Mouse (Mus musculus): Measurements from ENCODE around the gene Jmy. TPM values are rescaled to one million over a fixed set of nuclear protein-coding genes. Genes with fewer than 3 reads are reported as not detected.

The Jmy gene
- total RNA-seq, 2 experiments from 2014 or later = 40.9 to 41.5 TPM

GRCm38 (mm10) chr13:93381301-93381700, 118.3 kb downstream of the Jmy start:
- DNase-seq (ENCODE audit: low spot score in 2 of 2) = no peak

GRCm38 (mm10) chr13:93380399-93381063, 119.1 kb downstream of the Jmy start:
- DNase-seq (ENCODE audit: low spot score in 2 of 2) = no peak

Other genes starting within 250 kb of the Jmy start
- 100 to 1,000 TPM; 202 to 215 TPM for gene Homer1, start 200.2 kb downstream of the Jmy start, total RNA-seq (2021)
- gene Bhmt, start 138.2 kb upstream of the Jmy start, total RNA-seq (2021) = not detected
- under 1 TPM; 0.25 to 0.38 TPM for gene Bhmt2, start 174.5 kb upstream of the Jmy start, total RNA-seq (2021)
- under 1 TPM; 0.18 to 0.37 TPM for gene Dmgdh, start 174.6 kb upstream of the Jmy start, total RNA-seq (2021)

Data from layer of hippocampus, adult 18-20 months (tissue).